Mouse (Mus musculus) frontal cortex, postnatal 36 days (tissue): ENCODE results near the gene Tmprss9.
"Not testable (repeated sequence)": the region's sequence is repeated elsewhere in the genome, so short reads cannot be mapped to it uniquely, and the experiment has no call there.

Source experiments
- DNase-seq, 2 experiments: peaks; one replicate each; pipeline ENCODE4 v3.0.0; 2022; ENCODE audit warnings: low spot score in 2 of 2

Gene Tmprss9

GRCm38 (mm10) chr10:80871581-80871980 is at the start of gene Tmprss9:
Gene Tmprss9, plus strand, starts transcription at chr10:80871848.
- no peak for DNase-seq

- DNase-seq, result no peak
Observed at GRCm38 (mm10) chr10:80821991-80822390, 49.7 kb upstream of the Tmprss9 start.

- no peak for DNase-seq
Observed at GRCm38 (mm10) chr10:80822528-80822927, 49.1 kb upstream of the Tmprss9 start.

GRCm38 (mm10) chr10:80823316-80823715 is 48.3 kb upstream of the Tmprss9 start:
- no peak for DNase-seq

- DNase-seq, result no peak
Observed at GRCm38 (mm10) chr10:80823847-80824643, 47.6 kb upstream of the Tmprss9 start.

GRCm38 (mm10) chr10:80824827-80825226 is 46.8 kb upstream of the Tmprss9 start:
- no peak for DNase-seq

GRCm38 (mm10) chr10:80826151-80827062 is 45.2 kb upstream of the Tmprss9 start, which contains the start of gene Oaz1:
Gene Oaz1, plus strand, starts transcription at chr10:80826656.
- DNase-seq, result peak; percentile 99 to 100

GRCm38 (mm10) chr10:80827063-80827869 is 44.4 kb upstream of the Tmprss9 start:
- DNase-seq, result no peak

DNA sequence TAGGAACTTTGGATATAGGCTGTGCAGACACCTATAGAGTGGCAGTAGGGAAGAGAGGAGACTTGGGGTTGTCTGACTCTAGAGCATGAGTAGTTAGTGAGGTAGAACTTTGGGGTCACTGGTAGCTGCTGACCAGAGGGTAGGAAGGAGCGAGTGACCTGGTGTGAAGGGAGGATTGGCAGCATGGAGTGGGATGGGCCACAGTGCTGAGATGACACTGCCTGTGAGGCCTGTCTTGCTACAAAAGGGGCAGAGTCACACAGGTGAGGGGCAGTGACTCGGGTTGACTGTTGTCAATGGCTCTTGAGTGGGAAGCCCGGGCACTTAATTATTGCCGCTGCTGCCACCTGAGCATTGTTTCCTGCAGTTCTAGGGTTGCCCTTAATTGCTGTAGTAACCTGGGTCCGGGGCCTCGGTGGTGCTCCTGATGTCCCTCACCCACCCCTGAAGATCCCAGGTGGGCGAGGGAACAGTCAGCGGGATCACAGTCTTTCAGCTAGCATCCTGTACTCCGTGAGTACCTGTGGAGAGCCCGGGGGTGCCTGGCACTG is 43.7 kb upstream of the Tmprss9 start:
- DNase-seq, result no peak

DNA sequence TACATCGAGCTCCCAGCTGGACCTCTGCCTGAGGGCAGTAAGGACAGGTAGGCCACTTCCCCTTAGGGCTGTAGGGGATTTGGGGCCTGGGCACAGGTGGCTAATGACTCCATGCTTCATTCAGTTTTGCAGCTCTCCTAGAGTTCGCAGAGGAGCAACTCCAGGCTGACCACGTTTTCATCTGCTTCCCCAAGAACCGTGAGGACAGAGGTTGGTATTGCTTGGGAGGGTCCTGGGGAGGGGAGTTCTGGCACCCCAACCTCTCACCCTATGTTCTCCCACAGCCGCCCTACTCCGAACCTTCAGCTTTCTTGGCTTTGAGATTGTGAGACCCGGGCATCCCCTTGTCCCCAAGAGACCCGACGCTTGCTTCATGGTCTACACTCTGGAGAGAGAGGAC is 43.1 kb upstream of the Tmprss9 start:
- DNase-seq, result not testable (repeated sequence)

DNA sequence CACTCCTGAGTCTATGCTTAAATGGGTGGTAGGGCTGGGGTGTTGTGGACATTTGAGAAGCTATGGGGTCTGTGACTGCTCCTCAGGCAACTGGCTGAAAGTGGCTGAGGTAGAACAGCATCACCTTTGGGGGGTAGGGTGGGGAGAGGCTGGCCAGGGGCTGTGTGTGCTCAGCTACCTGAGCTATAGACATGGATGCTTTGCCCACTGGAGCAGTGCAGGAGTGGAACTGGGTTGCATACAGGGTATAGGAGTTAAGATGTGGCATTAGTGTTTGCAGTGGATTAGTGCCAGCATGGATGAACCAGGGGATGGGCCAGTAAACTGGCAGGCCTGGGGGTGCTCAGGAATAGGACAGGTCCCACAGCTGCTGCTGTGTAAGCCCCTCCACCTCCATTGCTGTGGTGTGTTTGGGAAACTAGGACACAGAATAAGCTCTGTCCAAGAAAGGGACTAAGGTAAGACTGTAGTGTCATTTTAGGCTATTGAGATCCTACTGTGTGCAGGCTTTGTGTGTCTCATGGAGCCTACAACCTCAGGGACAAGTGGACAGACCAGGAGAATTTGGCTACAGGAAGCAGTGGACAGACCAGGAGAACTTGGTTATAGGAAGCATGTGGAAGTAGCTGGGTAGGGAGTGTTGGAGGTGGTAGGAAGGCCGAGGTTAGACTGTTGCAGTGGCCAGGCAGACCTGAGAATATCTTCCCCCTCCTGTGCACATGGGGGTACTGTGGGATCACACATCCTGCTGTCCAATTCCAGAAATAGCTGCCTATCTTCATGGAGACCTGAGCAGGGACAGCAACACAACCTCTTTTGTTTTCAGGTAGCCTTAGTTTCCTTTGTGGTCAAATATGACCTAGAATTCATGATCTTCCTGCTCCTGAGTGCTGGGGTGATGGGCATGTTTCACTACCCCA is 42.0 kb upstream of the Tmprss9 start:
- no peak for DNase-seq

DNA sequence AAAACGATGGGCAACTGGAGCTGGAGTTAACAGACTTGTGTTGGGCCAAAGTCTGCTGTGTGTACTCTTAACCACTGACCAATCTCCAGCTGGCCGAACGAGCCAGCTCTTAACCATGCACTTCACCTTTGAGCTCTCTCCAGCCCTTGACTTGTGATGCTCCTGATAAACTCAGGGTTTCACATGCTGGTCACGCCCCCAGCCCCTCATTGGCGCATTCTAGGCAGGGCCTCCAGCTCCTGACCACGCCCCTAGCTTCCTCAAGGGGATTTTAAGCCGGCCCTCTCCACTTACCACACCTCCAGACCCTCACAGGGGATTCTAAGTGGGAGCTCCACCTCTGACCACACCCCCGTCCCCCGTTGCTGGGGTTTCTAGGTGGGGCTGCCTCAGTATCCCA is 40.5 kb upstream of the Tmprss9 start:
- DNase-seq, result no peak

- no peak for DNase-seq
Observed at GRCm38 (mm10) chr10:80832818-80833217, 38.8 kb upstream of the Tmprss9 start.

GRCm38 (mm10) chr10:80835617-80836016 is 36.0 kb upstream of the Tmprss9 start:
- DNase-seq, result no peak

- DNase-seq, result no peak
Observed at GRCm38 (mm10) chr10:80836949-80837379, 34.7 kb upstream of the Tmprss9 start.

DNA sequence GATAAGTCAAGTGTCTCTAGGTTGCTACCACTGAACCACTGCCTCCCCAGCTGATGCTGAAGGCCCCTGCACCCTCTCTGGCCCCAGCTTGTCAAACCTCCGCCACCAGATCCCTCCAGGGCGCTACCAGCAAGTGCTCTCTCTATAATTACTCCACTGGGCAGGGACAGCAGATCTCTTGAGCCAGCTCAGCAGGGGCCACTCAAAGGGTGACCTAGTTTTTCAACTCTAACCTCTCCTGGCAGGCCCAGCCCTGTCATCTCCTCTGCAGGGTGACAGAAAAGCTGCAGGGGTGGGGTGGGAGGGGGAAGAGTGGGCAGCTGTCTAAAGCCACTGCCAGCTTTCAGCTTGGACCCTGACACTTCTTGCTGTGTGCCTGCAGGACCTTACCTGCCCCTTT is 33.8 kb upstream of the Tmprss9 start:
- DNase-seq, result no peak

GRCm38 (mm10) chr10:80838346-80838912 is 33.2 kb upstream of the Tmprss9 start:
- DNase-seq, result no peak

GRCm38 (mm10) chr10:80839848-80840247 is 31.8 kb upstream of the Tmprss9 start:
- no peak for DNase-seq

DNA sequence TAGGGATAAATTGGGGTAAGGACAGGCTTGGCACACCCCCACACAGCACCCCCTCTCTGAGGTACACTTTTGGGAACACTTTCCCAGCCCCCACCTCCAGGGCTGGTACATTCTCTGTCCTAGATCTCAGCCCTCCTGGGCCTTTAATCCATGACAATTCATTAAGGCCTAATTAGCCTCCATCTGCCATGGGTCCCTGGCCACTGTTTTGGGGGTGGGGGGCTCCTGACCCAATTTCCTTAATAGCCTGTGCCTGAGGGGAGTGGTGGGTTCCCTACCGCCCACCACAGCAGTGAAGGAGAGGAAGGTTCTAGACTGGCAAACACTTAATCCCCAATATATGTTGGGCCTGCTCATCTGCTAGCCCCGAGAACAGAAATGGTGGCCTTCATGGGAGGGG is 30.0 kb upstream of the Tmprss9 start:
- DNase-seq, result no peak

GRCm38 (mm10) chr10:80842334-80842733 is 29.3 kb upstream of the Tmprss9 start:
- DNase-seq, result peak; percentile 56 to 59
